Mouse (Mus musculus) kidney, postnatal 14 days (tissue): ENCODE results near the gene Daglb.

Experiments used
- DNase-seq: peaks from one replicate; pipeline ENCODE4 v3.0.0; 2022; ENCODE audit warnings: mixed read lengths

Daglb gene

GRCm38 (mm10) chr5:143464100-143464756 is at the start of gene Daglb:
Gene Daglb (plus strand): TSS chr5:143464584.
- peak; percentile 93 for DNase-seq

DNA sequence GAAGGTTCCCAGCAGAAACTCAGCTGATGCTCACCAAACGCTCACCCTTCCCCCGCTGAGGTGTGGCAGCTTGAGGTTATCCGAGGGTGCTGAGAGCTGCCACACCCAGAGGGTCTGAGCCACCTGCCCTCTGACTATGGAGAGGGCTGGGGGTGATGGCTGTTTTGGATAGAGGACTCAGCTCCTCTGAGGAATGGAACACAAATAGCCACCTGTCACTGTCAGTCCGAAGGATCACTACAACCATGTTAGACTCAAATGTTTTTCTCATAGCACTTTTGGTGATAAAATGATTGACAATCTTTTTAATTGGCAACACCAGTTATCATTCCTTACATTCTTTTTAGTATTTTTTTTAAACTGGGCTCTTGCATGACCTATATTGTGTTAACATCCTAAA is 42.9 kb upstream of the Daglb start:
- DNase-seq = no peak

- DNase-seq = no peak
Measured at GRCm38 (mm10) chr5:143422990-143423389, 41.4 kb upstream of the Daglb start.

DNA sequence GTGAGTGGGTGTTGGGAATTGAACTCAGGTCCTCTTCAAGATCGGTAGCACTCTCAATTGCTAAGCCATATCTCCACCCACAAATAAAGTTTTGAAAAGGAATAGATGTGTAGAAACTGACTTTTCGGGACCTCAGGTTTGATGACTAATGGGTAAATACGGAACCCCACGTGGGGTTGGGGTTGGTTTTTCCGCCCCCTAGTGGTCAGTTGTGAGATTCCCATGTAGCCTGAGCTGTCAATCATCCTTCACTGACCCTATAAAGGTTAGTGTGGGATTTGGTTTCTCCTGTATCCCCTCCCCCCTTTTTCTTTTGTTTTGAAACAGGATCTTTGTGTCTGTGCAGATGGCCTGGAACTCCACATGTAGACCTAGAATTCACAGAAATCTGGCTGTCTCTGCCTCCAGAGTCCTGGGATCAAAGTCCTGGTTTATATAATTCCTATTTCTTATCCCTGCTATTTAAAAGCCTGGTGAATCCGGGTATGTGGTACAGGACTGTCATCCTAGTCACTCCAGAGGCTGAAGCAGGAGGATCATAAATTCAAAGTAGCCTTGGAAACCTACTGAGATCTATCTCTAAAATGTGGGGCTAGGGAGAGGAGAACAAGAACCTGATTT is 40.4 kb upstream of the Daglb start:
- DNase-seq = peak; percentile 65

DNA sequence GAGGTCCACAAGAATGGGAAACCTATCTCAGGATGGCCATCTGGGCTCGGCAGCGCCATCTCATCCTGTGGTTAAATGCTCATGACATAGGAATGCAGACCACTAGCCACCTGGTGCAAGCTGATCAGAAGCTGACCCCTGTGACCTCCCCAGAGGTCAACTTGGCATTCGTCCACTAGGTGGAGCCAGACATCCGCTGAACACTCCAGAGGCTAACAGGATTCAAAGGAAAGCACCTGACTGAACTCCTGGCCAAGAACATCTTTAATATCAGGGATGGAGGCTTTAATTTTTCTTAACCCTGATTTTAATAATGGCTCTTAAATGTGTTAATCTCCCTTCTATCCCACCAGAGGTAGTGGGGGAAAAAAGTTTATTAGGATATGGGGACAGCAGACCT is 30.0 kb upstream of the Daglb start:
- DNase-seq = peak; percentile 79

DNA sequence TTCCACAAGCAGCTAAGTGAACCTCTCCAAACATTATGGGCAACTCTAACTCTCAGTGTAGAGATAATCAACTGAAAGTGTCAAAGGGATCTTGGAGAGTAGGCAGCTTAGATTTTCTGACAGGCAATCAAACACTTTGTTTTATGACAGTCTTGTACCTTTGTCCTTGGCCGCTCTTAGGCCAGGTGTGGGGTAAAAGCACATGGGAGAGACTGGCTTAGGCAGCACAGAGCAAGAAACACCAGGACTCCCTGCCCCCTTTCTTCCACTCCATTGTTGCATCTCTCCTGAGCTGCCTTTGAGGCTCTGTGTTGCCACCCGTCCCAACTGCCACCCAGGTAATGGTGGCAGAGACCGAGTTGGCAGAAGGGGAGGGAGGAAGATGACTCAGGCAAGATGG is 23.1 kb upstream of the Daglb start:
- no peak for DNase-seq

GRCm38 (mm10) chr5:143441753-143442152 is 22.6 kb upstream of the Daglb start:
- DNase-seq = no peak

DNA sequence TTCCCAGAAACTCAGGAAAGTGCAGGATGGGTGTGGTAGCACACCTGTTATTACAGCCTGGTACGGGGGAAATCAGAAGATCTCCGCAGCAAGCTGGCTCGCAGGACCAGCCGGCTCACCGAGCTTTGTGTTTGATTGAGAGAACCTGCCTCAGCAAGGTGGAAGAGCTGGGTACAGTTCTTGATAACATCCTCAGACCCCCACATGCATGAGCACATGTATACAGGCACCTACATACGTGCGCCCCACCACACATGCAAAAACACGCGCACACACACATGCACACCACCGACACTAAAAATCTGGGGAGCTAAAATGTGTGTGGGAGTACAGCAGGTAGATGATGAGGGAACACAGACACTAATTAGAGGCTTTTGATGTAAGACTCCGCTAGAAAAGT is 713 bp upstream of the Daglb start:
- DNase-seq = no peak

GRCm38 (mm10) chr5:143464757-143465118 is 354 bp downstream of the Daglb start:
- no peak for DNase-seq

DNA sequence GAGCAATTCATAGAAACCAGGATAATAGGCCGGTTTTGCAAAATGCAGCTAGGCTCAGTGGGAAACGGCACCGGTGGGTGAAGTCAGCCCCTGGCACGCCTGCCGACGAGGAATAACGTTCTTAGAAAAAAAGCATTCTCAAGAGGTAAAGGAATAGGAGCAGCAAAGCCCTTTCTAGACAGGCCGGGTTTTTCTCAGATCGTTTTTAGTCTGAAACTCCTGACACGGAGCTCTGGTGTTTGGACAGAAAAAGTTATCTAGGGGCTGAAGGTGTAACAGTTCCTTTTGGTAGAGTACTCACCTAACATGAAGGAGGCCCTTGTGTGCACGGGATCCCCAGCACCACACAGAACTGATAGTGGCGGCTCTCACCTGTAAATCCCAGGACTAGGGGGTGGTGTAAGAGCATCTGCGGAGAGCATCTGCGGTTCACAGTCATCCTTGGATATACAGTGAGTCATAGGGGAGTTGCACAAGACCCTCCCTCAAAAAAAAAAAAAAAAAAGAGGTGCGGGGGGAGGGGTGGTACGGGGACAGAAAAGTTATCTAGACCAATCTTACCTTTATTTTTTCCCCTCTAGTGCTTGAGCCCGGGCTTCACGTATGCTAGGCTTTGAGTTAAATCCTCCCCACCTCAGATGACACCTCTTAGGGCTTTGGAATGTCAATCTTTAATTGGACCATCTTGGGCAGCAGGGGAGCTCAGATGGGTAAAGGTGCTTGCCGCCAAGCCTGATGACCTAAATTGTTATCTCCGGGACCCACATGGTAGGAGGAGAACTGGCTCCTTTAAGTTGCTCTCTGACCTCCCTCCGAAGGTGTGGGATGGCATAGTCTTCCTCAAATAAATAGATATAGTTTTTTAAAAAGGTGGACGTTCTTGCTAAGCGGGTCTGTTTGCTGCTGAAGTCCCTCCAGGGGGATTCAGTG is 1.0 kb downstream of the Daglb start:
- no peak for DNase-seq

- DNase-seq = no peak
Measured at GRCm38 (mm10) chr5:143466891-143467669, 2.7 kb downstream of the Daglb start.

DNA sequence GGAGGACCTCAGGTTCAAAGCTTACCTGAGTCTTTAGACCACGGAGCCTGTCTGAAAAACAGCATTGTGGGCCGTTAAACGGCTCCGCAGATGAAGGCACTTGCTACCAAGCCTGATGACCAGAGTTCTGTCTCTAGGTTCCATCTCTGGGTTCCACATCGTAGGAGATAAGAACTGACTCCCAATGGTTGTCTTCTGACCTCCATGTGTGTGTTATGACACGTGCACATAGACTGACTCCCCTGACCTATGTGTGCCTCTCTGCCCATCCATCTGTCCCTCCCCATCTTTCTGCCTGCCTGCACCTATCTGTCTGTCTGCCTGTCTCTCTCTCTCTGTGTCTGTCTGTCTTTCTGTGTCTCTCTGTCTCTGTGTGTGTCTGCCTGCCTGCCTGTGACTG is 3.5 kb downstream of the Daglb start:
- DNase-seq = no peak

- DNase-seq = no peak
Measured at GRCm38 (mm10) chr5:143469628-143470027, 5.2 kb downstream of the Daglb start.

GRCm38 (mm10) chr5:143470421-143471164 is 6.2 kb downstream of the Daglb start:
- peak; percentile 42 for DNase-seq

DNA sequence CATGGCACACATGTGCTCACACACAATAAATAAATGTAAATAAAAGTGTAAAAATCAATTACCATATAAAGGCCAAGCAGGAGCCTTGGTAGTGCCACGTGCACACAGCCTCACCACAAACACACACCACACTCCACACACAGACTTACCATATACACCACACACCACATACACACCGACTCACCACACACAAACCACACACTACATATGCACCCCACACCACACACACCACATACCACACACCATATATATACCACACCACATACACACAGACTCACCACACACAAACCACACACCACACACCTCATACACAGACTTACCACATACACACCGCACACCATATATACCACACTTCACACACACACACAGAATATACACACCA is 6.8 kb downstream of the Daglb start:
- DNase-seq = no peak

DNA sequence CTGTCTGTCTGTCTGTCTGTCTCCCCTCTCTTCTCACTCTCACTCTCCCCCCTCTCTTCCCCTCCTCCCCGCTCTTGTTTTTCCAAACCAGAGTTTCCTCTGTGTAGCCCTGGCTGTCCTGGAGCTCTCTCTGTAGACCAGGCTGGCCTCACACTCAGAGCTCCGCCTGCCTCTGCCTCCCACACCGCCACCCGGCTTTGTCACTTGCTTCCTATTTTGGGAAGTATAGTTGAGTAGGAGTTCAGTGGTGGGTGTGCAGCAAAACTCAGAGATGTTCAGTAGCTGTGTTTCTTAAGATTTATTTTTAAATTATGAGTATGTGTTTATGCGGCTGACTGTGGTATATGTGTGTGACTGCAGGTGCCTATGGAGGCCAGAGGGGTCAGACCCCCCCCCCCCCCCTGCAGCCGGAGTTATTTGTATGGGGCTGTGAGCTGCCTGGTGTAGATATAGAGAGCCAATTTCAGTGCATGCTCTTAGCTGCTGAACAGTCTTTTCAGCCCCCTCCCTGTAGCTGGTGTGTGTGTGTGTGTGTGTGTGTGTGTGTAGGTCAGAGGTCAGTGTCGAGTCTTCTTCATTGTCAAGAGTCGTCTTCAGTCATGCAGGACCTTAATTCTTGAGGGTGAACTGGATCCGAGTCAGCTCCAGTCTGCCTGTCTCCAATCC is 7.7 kb downstream of the Daglb start:
- no peak for DNase-seq

DNA sequence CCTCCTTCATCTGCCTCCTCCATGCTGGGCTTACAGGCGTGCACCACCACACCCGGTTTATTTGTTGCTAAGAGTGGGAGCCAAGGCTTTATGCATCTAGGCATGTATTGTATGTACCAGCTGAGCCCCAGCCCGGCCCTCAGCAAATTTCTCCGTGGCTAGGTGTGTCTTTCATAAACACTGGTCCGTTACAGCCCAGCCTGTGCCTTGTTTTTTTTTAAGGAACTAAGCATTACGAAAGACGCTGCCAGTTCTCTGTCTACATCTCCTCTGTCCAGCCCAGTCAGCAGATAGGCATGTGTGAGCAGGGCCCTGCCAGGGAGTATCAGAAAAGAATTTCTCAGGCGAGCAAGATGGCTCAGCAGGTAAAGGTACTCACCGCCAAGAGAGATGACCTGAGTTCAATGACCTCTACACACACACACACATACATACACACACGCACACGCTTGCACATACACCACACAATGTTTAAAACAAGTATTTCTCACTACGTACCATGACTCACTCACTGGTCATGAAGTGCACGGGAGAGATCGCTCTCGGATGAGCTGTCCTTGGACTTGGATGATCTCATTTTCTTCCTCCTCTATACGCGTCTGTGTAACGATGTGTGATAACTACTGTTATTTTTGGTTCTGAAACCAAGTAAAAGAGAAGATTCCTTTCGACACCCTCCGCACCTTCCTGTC is 10.9 kb downstream of the Daglb start:
- DNase-seq = no peak

- DNase-seq = no peak
Measured at GRCm38 (mm10) chr5:143476013-143476412, 11.6 kb downstream of the Daglb start.

GRCm38 (mm10) chr5:143477901-143478300 is 13.5 kb downstream of the Daglb start:
- DNase-seq = no peak

GRCm38 (mm10) chr5:143484955-143485354 is 20.6 kb downstream of the Daglb start:
- DNase-seq = no peak

DNA sequence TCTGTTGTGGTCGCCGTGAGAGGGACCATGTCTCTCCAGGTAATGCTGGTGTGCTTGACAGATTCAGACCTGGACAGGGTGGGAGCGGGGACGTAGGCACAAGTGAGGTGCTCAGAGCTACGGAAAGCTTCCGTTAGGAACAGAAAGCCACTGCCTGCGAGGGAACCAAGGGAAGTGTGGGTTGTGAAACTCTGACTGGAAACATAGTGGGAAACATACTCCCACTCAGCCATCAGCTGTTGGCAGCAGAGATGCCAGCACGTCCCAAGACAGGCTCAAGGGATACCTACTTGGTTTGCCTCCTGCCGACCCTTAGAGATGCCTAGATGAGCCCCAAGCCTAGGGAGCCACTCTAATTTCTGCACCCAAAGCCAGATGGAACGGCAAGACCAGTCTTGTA is 22.8 kb downstream of the Daglb start:
- no peak for DNase-seq
